Mouse (Mus musculus) bone marrow macrophage, adult 2 months (primary cell): Measurements from ENCODE around the gene Rps8.

Source experiments
- CTCF ChIP-seq: IDR thresholded peaks from 2 replicates; pipeline ENCODE4 v1.5.1; 2012; ENCODE audit warnings: low read depth, mild to moderate bottlenecking, low read length, moderate library complexity
- POLR2A ChIP-seq: IDR thresholded peaks from 2 replicates; pipeline ENCODE4 v1.6.1; 2012; ENCODE audit warnings: mild to moderate bottlenecking, low read depth, low read length, borderline replicate concordance

DNA sequence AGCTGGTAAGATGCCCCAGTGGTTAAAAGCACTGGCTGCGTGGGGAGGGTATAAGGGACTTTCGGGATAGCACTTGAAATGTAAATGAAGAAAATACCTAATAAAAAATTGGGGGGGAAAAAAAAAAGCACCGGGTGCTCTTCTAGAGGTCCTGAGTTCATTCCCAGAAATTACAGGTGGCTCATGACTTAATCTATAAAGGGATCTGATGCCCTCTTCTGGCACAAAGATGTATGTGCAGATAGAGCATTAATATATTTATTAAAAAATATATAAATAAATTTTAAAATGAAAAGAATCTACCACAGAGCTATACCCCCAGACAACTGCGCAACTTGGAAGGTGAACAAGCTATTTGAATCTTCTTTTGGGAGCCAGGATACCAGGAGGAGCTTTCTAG is 15.4 kb downstream of the Rps8 start:
- TF ChIP-seq POLR2A (no peak), CTCF (no peak)
